Mouse (Mus musculus) thymus, adult 18-20 months (tissue): Measurements from ENCODE around the gene Fbxo10.
"Not testable (repeated sequence)": the region's sequence is repeated elsewhere in the genome, so short reads cannot be mapped to it uniquely, and the experiment has no call there.

Experiments used
- DNase-seq, 2 experiments: peaks; one replicate each; pipeline ENCODE4 v3.0.0; 2022; ENCODE audit warnings: mixed read lengths in 2 of 2

Fbxo10 gene

DNA sequence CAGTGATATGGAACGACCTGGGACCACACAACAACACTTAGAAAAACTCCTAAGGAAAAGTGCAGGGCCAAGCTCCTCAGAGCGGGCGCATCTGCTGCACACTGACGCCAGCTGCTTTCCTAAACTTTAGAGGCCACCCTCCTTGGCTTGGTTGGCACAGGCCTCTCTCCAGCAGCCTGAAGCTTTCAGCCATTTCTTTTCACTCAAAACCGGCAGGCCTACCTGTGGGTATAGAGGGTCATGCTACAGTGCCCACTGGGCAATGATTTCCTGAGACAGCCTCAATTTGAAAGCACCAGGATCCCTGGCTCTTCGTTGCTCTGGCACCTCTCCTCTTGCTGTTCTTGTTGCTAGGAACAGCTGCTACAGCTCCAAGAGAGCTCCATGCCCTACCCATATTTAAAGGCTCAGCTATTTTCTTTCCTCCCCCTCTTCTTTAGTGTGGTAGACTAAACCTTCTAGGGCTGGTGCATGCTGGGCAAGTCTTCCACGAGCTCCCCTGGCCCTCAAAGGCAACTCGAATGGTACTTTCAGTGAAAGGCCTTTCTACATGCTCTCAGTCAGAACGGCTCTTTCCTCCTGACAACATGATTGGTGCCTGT is 37.0 kb downstream of the Fbxo10 start:
- no peak for DNase-seq

DNA sequence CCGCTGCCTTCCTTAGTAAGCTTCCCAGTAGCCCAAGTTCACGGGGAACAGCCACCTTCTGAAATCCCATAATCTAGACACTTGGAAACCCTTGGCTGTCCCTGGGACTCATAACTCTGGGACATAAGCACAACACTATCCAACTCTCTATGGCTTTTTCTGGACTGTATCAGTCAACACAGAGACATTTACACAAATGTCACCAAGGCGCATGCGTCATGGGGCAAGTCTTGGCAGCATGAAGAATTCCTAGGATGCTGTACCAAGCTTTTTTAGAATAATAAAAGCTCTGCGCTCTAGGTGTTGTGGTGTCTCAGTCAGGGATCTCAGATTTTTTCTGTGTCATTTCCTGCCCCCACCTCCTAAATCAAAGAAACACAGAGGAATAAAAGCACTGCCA is 37.7 kb downstream of the Fbxo10 start:
- no peak for DNase-seq

DNA sequence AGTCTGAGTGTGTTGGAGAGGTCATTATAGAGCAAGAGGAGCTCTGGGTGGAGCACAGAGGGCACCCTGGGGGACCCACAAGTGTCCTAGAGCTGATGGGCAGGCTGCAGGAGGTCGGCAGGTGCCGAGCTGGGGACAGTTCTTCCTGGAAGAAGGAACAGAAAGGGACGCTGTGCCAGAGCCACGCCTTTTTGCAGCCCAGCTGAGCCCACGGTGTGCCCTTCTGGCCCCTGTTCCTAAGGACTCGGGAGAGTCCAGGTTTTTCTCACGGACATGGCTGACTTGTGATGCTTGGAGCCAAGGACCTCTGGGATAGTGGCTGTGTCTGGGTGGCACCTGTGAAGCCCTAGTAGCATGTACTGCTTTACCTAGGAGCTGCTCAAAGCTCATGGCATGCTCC is 43.6 kb downstream of the Fbxo10 start:
- DNase-seq, result no peak

DNA sequence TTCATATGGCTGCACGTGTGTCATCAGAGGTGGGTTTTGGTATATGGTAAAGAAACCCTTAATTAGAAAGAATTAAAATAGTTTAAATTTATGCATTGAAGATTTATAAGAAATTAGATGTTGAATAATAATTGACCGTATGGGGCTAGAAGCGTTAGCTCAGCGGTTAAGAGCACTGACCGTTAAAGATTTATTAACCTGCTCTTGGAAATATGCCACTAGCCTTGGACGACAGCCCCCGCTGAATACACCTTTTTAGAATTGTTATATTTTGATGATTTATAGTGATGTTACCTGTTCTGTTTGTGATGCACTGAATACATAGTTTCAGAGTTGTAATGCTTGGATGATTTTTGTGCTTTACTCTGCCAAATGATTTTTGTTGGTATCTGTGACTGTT is 44.9 kb downstream of the Fbxo10 start:
- not testable (repeated sequence) for DNase-seq

DNA sequence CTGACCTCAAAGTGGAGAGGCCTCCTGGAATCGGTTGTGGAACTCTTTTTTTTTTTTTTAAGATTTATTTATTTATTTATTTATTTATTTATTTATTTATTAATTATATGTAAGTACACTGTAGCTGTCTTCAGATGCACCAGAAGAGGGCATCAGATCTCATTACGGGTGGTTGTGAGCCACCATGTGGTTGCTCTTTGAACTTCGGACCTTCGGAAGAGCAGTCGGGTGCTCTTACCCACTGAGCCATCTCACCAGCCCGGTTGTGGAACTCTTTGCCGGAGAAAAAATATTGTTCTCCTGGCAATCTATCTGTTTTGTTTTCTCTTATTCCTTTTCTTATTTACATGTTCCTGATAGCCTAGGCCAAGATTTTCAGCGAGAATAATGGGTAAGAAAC is 45.5 kb downstream of the Fbxo10 start:
- not testable (repeated sequence) for DNase-seq

DNA sequence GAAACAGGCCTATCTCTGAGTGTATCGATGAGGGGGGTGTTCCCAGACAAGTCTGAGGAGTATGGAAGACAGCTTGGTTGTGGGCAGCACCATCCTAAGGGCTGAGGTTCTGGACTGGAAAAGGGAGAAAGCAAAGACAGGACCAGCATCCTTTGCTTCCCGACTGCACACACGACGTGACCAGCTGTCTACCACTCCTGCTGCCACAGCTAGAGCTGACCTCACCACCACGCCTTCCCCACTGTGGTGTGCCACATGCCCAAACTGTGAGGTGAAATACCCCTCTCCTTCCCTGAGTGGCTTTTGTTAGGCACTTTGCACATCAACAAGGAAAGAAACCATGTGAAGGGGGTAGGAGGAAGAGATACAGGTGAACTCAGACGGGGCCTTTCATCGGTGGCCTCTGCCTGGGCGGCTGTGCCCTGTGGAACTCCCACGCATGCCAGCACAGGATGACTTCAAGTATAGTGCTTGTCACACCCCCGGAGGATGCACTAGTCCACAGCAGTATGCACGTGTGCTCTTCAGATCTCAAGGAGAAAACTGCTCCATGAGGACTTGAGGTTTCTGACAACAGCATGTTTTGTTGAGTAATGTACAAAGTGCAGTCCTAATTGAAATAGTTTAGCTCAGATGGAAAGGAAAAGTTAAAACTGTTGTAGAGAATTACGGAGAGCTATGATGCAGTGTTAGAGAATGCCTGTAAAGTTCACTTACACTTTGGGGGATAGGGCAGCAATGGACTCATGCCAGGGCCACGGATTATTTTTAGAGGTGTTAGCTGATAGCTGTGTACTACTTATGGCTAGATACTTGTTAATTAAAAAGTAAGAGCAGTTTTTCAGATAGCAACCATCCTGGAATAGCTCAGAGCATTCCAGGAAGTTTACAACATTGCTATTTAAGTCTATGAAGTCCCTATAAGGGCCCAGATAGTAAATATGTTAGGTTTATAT is 46.7 kb downstream of the Fbxo10 start:
- no peak for DNase-seq

DNA sequence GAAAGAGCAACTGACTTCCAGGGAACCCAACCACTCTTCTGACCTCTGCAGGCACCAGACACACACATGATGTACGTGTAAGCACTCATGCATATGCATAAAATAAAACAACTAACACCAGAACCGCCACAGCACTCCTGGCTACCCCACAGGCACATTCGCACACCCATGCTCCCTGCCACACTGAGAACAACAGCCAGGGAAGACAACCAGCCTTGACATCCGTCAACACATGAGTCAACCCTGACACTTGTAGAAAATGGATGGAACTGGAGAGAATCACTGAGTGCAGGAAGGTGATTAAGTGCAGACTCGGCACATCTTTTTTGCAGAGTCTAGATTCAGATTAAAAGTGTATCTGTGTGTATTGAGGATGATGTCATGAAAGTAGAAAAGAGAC is 47.8 kb downstream of the Fbxo10 start:
- no peak for DNase-seq

DNA sequence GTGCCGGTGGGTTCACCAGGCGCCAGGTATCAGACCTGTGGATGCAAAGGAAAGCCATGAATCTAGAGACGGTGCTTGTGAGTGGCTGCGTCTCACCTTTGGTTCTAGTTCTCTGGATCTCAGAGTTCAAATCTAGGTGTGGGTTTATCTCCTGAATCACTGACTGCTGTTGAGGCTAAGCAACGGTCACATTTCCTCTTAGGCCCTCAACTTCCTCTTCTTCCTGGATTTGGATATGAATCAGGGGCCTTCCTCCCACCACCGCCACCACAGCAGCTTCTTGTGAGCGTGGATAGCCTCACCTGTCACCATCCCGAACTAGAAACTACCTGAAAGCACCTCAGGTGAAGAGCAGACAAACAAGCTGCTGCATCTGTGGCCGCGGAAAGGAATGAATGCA is 48.4 kb downstream of the Fbxo10 start:
- no peak for DNase-seq

DNA sequence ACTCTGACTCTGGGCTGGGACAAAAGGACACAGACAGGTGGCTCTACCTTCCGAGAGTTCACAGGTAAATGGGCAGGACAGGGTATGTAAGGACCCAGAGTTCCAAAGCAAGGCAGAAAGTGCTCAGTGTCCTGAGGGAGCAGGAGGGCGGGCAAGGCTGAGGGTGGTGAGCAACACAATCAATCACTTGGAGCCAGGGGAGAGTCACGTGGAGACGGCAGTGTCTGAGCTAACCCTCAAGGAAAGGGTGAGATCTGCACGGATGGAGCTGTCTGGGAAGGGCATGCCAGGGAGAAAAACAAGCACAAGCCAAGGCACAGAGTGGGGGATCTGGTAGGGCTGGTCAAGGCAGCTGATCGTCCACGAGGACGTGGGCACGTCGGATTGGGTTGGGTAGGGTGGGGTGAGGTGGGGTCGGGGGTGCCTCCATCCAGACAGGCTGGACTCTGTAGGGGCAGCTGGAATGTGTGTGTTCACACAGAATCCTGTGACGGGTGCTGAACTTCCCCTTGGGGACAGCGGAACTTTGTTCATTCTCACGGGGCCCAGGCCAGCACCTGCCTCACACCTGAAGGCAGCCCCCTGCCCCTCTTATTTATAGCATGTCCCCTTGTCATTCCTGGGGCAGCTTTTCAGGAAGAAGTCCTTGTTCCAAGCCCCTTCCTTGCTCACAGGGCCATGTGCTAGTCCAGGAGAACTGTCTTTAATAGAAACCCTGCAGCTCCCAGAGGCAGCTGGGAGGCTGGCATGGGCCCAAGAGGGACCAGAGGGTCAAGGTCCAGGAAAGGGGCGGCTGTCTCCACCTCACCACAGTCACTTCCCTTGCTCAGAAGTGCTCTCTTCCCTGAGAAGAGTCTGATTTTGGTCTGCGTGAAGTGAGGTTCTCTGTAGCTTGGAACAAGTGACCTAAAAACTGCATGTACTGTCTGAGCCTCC is 49.4 kb downstream of the Fbxo10 start:
- DNase-seq, result no peak

DNA sequence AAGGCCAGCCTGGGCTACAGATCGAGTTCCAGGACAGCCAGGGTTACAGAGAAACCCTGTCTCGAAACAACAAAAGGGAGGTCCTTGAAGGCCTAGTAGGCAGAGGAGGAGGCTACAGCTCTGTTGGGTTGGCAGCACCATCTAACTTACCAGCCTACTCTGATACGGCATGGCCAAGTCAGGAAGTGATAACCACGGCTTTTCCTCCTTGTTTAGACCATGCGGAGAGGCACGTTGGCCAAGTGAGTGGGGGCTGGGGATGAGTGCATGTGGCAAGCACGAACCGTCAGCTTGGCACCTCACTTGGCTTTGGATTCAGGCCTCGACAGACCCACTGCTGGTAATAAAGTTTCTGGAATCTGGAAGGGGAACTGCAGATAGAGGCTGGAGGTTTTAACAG is 51.8 kb downstream of the Fbxo10 start:
- DNase-seq, result no peak

DNA sequence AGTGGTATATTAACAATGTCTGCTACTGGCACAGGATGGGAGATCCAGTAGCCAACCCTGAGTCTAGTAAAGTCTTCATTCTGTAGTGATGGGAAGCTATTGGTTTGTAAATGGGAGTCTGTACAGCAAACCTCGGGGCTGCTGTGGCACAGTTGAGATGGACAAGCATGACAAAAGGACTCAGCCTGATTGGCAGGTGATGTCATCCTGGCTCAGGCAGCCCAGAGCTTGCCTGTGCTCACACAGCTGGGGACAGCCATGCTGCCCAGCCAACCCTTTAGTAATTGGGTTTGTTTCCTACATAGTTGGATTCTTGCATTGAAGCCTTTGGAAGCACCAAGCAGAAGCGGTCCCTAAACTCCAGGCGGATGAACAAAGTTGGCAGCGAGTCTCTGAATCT is 57.9 kb downstream of the Fbxo10 start:
- no peak for DNase-seq

DNA sequence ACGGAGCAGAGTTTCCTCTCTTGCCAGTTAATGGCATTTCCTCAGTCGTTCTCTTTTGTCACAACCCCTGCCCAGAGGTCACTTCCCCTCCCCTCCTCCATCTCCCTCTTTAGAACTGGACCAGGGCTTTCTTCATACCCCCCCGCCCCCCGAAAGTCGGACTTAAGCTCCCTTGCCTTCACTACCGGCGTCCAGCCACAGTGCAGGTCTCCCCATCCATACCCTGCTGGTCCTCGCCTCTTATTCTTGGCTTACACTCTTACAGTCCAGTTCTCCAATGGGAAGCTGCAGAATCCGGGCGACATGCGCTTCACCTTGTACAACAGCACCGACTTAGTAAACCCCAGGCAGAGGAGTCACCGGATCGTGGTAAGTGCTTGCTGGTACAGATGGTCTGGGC is 65.4 kb downstream of the Fbxo10 start:
- no peak for DNase-seq

DNA sequence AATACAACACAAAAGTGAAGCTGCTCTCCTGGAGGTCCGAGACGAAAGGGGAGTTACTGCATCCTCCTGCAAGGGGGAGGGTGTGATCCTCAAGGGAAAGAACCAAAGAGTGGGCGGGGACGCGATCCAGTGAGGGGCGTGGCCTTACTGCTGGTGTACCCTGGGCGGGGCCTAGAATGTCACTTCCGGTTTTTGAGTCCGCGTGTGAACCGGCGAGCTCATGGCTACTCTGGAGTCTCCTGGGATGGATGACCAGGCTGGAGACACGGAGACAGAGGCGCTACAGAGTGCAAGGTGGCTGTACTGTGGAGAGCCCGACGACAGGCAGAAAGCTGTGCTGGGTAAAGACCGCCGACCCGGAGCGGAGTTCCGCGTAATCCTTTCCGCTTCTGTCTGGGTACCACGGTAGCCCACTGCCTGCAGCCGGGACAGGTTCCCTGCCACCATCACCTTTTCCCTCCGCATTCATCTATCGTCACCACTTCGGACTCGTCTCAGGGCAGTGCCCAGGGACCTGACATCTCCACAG is 65.9 kb downstream of the Fbxo10 start, which contains the start of gene Polr1e:
TSS of gene Polr1e (plus strand) at position 132 of the 529 bp plus-strand sequence.
- peak; percentile 87 to 93 for DNase-seq

DNA sequence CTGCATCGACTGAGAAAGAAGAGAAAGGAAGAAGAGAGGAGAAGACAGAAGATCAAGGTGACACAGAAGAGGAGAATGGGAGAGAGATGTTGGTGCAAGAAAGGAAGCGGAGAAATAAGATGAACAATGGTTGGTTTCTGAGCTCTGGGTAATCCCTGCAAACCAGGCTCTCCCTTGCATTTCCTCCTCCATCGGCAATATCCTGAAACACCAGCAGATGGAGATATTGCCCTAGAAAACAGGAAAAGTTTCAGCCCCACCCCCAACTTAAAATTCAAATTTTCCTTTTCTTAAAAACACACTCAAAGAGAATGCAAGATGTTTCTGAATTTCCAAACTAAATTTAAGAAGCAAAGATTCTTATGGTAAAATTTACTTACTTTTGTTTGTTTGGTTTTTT is 68.8 kb downstream of the Fbxo10 start:
- no peak for DNase-seq

DNA sequence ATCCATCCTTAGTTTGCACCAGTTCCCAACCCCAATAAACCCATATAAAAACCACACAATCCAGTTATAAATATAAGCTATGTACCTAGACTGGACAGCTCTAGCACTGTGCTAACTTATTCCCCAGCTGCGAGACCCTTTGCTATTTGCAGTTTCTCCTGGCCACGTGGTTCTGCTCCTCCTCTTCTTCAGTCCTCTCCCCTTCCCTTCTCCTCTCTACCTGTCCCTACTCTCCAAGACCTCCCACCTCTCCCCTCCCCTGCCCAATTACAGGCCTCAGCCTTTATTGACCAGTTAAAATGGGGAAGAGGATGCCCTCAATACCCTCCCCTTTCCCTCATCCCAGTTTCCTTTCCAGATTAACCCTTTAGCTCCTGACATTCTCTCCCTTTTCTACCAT is 70.9 kb downstream of the Fbxo10 start:
- no peak for DNase-seq

DNA sequence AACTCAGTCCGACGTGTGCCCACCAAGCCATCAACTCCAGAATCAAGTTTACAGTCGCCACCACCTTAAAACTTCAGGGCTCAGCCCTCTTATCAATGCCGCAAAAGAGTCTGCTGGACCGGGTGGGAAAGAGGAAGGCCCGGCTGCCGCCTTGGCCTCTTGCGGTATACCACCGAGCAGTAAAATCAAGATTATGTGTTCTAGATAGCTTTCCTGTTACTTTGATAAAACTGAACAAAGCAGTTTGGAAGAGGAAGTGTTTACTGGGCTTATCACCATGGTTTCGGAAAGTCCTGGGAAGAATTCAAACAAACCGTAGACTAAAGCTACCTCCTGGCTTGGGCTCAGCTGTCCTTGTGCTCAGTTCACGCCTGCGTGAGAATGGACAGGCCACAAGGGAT is 71.4 kb downstream of the Fbxo10 start:
- no peak for DNase-seq

DNA sequence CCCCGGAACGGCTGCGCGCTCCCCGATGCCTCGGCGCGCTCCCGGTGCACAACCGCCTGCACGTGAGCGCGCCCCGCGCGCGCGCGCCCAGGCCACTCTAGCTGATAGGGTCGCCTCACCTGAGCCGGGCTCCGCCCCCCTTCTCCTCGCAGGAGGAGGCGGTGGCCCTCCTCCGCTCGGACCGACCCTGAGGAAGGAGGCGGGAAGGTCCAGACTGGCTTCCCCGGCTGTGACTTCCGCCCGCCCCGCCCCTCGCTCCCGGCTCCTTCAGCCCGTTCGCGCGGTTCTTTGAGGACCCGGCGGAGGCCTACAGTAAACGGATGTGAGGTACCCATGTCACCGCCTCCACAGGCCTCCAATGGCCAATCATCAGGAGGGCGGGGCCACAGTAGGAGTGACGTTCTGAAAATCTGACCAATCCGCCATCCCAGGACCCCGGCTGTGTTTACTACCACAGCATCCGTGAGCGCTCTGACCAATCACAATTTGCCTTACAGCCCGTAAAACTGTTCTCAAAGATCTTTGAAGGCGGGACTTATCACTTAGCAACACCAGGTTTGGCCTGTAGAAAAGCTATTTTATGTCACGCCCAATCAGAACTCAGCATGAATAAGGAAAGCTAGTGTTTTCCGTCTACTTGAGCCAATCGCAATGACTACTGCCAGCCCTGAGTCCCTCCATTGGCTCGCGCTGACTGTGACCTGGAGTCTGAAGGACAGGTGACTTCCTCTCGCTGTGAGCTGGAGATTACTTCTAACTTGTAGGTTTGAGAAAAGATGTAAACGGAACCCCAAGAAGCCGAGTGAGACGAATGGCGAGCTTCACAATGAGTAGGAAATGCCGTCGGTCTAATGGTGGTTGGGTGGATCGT is 72.1 kb downstream of the Fbxo10 start, which contains the start of gene Zbtb5:
TSS of gene Zbtb5 (minus strand) at position 308 of the 871 bp plus-strand sequence.
- peak; percentile 99 to 100 for DNase-seq

DNA sequence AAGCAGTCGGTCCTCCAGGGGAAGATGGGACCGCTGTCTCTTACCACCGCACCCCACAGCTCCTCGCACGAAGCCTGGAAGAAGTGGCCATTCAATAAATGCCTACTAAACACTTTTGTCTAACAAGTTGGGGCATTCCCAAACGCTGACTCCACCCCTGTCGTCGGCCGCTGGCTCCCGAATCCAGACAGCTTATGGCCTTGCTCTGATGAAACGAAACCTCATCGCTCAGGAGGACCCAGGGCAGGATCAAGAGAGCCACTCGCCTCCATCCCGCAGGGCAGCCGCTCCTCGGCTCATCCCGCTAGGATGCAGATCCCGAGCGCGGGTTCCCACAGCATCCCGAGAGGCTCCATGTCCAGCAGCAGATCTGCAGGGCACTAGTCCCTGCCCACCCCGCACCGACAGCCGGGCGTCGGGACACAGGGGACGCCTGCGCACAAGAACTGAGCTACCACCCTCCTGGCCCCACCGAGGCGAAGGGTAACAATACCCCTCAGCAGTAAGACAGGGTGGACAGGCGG is 72.8 kb downstream of the Fbxo10 start:
- no peak for DNase-seq

DNA sequence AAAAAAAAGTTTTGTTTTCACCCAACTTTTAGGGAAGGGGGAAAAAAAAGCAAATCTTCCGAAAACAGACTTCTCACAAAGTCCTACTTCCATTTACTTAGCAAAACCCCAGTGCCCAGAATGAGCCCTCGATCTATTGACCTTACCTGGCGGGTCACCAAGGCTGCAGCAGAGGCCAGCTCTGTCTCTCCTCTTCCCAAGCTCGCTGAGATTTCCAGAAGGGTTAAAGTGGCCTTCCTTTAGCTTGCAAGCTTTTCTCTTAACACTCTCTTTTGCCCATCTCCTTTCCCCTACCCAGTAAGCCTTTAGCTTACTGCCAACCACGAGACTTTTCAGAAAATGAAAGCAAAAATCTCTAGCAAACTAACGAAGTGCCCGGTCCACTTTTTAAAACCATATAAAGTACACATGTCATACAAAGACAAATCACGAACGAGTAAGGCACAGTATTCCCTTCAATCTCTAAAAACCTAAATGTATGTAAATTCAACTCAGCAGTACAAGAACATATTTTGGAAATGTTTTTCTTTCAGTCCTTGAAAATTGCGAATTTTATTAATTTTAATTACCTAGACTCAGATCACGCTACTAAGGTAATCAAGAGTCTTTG is 73.5 kb downstream of the Fbxo10 start:
- no peak for DNase-seq

DNA sequence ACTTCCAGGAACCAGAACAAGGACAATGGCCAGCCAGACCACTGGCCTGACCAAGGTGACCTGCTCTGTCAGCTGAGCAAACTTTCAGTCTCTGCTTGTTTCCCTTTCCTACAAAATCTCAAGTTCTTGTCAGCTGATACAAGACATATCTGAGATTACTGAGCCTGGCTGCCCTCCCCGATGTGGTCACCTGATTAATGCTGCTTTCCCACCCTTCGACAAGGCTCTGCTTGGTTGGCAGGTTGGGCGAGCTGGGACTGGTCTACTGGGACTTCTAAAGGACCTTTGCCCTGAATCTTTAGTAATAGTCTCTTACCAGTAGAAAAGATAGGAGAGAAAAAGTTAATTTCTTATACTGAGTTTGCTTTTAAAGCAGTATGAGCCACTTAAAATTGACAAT is 79.0 kb downstream of the Fbxo10 start:
- no peak for DNase-seq

DNA sequence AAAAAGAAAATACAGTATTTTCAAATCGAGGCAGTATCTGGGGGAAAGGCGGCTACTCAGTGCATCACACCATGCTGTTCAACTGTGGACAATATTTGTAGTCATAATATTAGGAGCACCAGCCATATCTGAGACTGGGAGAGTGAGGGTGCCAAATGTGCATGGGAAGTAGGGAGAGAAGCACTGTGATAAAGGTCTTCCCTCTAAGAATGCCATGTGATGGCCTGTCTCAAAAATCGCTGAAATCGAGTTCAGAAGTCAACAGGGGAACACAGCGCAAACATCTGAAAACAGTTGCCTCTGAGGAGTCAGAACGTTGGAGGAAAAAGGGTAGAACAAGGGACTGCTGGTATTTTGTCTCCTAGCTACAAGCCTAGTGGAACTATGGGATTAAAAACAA is 84.4 kb downstream of the Fbxo10 start:
- DNase-seq, result no peak
